Mouse (Mus musculus) MEL (cell line): ENCODE measurements at regions not wholly inside any gene's neighbourhood (a gene's known extent, or its start where the extent isn't known, plus 50 kb on each side); places are given as distances from the start of the nearest gene placed in this dataset.

Experiments used
- DNase-seq: peaks from one replicate; pipeline ENCODE4 v3.0.0; 2011; ENCODE audit warnings: low read depth, low spot score
- H3K27ac ChIP-seq: 2 replicates; pipeline ENCODE4 v1.5.1; 2012; ENCODE audit warnings: low read depth, mild to moderate bottlenecking, control low read depth, low read length, moderate library complexity; ENCODE audit not compliant: control insufficient read depth
- H3K27me3 ChIP-seq, 2 experiments: fragments of 150-350 bp in 1 of 2; sonication (generic) in 1 of 2; 2 replicates each; pipeline ENCODE4 v1.6.1; 2012; ENCODE audit warnings: low read length in 2 of 2, mild to moderate bottlenecking in 2 of 2, improper control_type of control experiment in 1 of 2, moderate library complexity in 1 of 2; ENCODE audit not compliant: insufficient read depth in 2 of 2, control insufficient read depth in 1 of 2
- H3K36me3 ChIP-seq, 2 experiments: 2 replicates each; pipeline ENCODE4 v1.6.1; 2012 to 2014; ENCODE audit warnings: low read length in 2 of 2, improper control_type of control experiment in 1 of 2, inconsistent platforms in 1 of 2, mild to moderate bottlenecking in 1 of 2; ENCODE audit not compliant: insufficient read depth in 2 of 2, control insufficient read depth in 1 of 2
- H3K4me1 ChIP-seq, 2 experiments: fragments of 150-350 bp in 1 of 2; sonication (generic) in 1 of 2; 2 replicates each; pipeline ENCODE4 v1.6.1; 2012; ENCODE audit warnings: low read length in 2 of 2, improper control_type of control experiment in 1 of 2, mild to moderate bottlenecking in 1 of 2; ENCODE audit not compliant: insufficient read depth in 2 of 2, control insufficient read depth in 1 of 2
- H3K4me3 ChIP-seq, 2 experiments: fragments of 150-350 bp in 1 of 2; sonication (generic) in 1 of 2; 2 replicates each; pipeline ENCODE4 v1.5.1; 2012; ENCODE audit warnings: low read depth in 2 of 2, low read length in 2 of 2, mild to moderate bottlenecking in 2 of 2, moderate library complexity in 2 of 2, control low read depth in 1 of 2, improper control_type of control experiment in 1 of 2; ENCODE audit not compliant: control insufficient read depth in 1 of 2, insufficient read depth in 1 of 2
- H3K79me2 ChIP-seq: 2 replicates; pipeline ENCODE4 v1.6.1; 2012; ENCODE audit warnings: mild to moderate bottlenecking, low read length, moderate library complexity; ENCODE audit not compliant: control insufficient read depth, poor library complexity, insufficient read depth
- H3K9ac ChIP-seq: 2 replicates; pipeline ENCODE4 v1.6.1; 2012; ENCODE audit warnings: low read depth, mild to moderate bottlenecking, control low read depth, low read length, moderate library complexity; ENCODE audit not compliant: control insufficient read depth, poor library complexity, severe bottlenecking
- H3K9me3 ChIP-seq: fragments of 150-350 bp; sonication (generic); replicated peaks from 2 replicates; pipeline ENCODE4 v1.6.1; 2012; ENCODE audit warnings: mild to moderate bottlenecking, low read length, improper control_type of control experiment, moderate library complexity; ENCODE audit not compliant: insufficient read depth
- BHLHE40 ChIP-seq: IDR thresholded peaks from 2 replicates; pipeline ENCODE4 v1.6.1; 2012; ENCODE audit warnings: low read depth, mild to moderate bottlenecking, inconsistent platforms, low read length, improper control_type of control experiment, borderline replicate concordance
- CHD1 ChIP-seq: IDR thresholded peaks from 2 replicates; pipeline ENCODE4 v1.6.1; 2012; ENCODE audit warnings: low read depth, mild to moderate bottlenecking, inconsistent platforms, low read length, improper control_type of control experiment
- CHD2 ChIP-seq: IDR thresholded peaks from 2 replicates; pipeline ENCODE4 v1.6.1; 2011; ENCODE audit warnings: low read length, improper control_type of control experiment
- CTCF ChIP-seq, 3 experiments: IDR thresholded peaks in 2 of 3; conservative IDR thresholded peaks in 1 of 3; 2 replicates each; pipeline ENCODE4 v1.5.1; 2011 to 2012; ENCODE audit warnings: low read length in 3 of 3, low read depth in 2 of 3, mild to moderate bottlenecking in 2 of 3, improper control_type of control experiment in 1 of 3, inconsistent platforms in 1 of 3, mixed read lengths in 1 of 3, moderate library complexity in 1 of 3; ENCODE audit not compliant: control insufficient read depth in 1 of 3, insufficient read depth in 1 of 3, poor library complexity in 1 of 3, severe bottlenecking in 1 of 3
- ELF1 ChIP-seq: IDR thresholded peaks from 2 replicates; pipeline ENCODE4 v1.6.1; 2014; ENCODE audit warnings: low read depth, mild to moderate bottlenecking, inconsistent platforms, low read length, improper control_type of control experiment, moderate library complexity
- EP300 ChIP-seq, 2 experiments: IDR thresholded peaks; 2 replicates each; pipeline ENCODE4 v1.6.1; 2011; ENCODE audit warnings: improper control_type of control experiment in 2 of 2, low read length in 2 of 2, low read depth in 1 of 2, mild to moderate bottlenecking in 1 of 2
- GATA1 ChIP-seq: IDR thresholded peaks from 2 replicates; pipeline ENCODE4 v1.6.1; 2011; ENCODE audit warnings: low read depth, low read length, improper control_type of control experiment
- HCFC1 ChIP-seq: IDR thresholded peaks from 2 replicates; pipeline ENCODE4 v1.6.1; 2012; ENCODE audit warnings: low read depth, mild to moderate bottlenecking, inconsistent platforms, low read length, improper control_type of control experiment, moderate library complexity
- JUND ChIP-seq: IDR thresholded peaks from 2 replicates; pipeline ENCODE4 v1.6.1; 2011; ENCODE audit warnings: low read depth, mild to moderate bottlenecking, improper control_type of control experiment, low read length
- KAT2A ChIP-seq: conservative IDR thresholded peaks from 2 replicates; pipeline ENCODE4 v1.6.1; 2012; ENCODE audit warnings: low read depth, low read length, improper control_type of control experiment, inconsistent platforms
- MAFK ChIP-seq: IDR thresholded peaks from 2 replicates; pipeline ENCODE4 v1.6.1; 2011; ENCODE audit warnings: low read depth, mild to moderate bottlenecking, low read length, improper control_type of control experiment, borderline replicate concordance
- MEF2A ChIP-seq: IDR thresholded peaks from 2 replicates; pipeline ENCODE4 v1.6.1; 2014; ENCODE audit warnings: low read depth, mild to moderate bottlenecking, inconsistent platforms, low read length, improper control_type of control experiment; ENCODE audit not compliant: poor library complexity, insufficient replicate concordance, severe bottlenecking; ENCODE audit errors: extremely low read depth
- MYB ChIP-seq: IDR thresholded peaks from 2 replicates; pipeline ENCODE4 v1.6.1; 2011; ENCODE audit warnings: mild to moderate bottlenecking, low read depth, low read length, improper control_type of control experiment
- MYC ChIP-seq: IDR thresholded peaks from 2 replicates; pipeline ENCODE4 v1.6.1; 2011; ENCODE audit warnings: low read depth, mild to moderate bottlenecking, low read length, improper control_type of control experiment, moderate library complexity
- NELFE ChIP-seq: IDR thresholded peaks from 2 replicates; pipeline ENCODE4 v1.6.1; 2011; ENCODE audit warnings: low read depth, low read length, improper control_type of control experiment
- POLR2A ChIP-seq, 2 experiments: IDR thresholded peaks; 2 replicates each; pipeline ENCODE4 v1.6.1; 2011 to 2012; ENCODE audit warnings: low read length in 2 of 2, mild to moderate bottlenecking in 2 of 2, control low read depth in 1 of 2, improper control_type of control experiment in 1 of 2, low read depth in 1 of 2, moderate library complexity in 1 of 2; ENCODE audit not compliant: control insufficient read depth in 1 of 2, insufficient read depth in 1 of 2, poor library complexity in 1 of 2
- RAD21 ChIP-seq: IDR thresholded peaks from 2 replicates; pipeline ENCODE4 v1.6.1; 2011; ENCODE audit warnings: mild to moderate bottlenecking, low read depth, low read length, improper control_type of control experiment
- RCOR1 ChIP-seq: IDR thresholded peaks from 2 replicates; pipeline ENCODE4 v1.6.1; 2012; ENCODE audit warnings: low read depth, mild to moderate bottlenecking, inconsistent platforms, low read length, improper control_type of control experiment
- SMC3 ChIP-seq: IDR thresholded peaks from 2 replicates; pipeline ENCODE4 v1.6.1; 2011; ENCODE audit warnings: low read depth, low read length, improper control_type of control experiment
- TAL1 ChIP-seq: IDR thresholded peaks from 2 replicates; pipeline ENCODE4 v1.6.1; 2012; ENCODE audit warnings: mild to moderate bottlenecking, inconsistent platforms, low read length, moderate library complexity, mixed read lengths
- TBP ChIP-seq: IDR thresholded peaks from 2 replicates; pipeline ENCODE4 v1.8.0; 2011; ENCODE audit warnings: low read depth, low read length, improper control_type of control experiment
- TCF12 ChIP-seq: IDR thresholded peaks from 2 replicates; pipeline ENCODE4 v1.6.1; 2014; ENCODE audit warnings: low read depth, mild to moderate bottlenecking, inconsistent platforms, low read length, improper control_type of control experiment, moderate library complexity
- UBTF ChIP-seq: IDR thresholded peaks from 2 replicates; pipeline ENCODE4 v1.6.1; 2012; ENCODE audit warnings: low read depth, mild to moderate bottlenecking, inconsistent platforms, low read length, improper control_type of control experiment, moderate library complexity, borderline replicate concordance; ENCODE audit not compliant: insufficient read depth
- USF1 ChIP-seq: IDR thresholded peaks from 2 replicates; pipeline ENCODE4 v1.6.1; 2014; ENCODE audit warnings: low read depth, mild to moderate bottlenecking, inconsistent platforms, low read length, improper control_type of control experiment, moderate library complexity
- USF2 ChIP-seq, 2 experiments: IDR thresholded peaks; 2 replicates each; pipeline ENCODE4 v1.6.1; 2011 to 2012; ENCODE audit warnings: improper control_type of control experiment in 2 of 2, low read length in 2 of 2, borderline replicate concordance in 1 of 2, inconsistent platforms in 1 of 2, low read depth in 1 of 2, mild to moderate bottlenecking in 1 of 2; ENCODE audit not compliant: insufficient read depth in 1 of 2
- ZKSCAN1 ChIP-seq: IDR thresholded peaks from 2 replicates; pipeline ENCODE4 v1.6.1; 2012; ENCODE audit warnings: low read depth, mild to moderate bottlenecking, inconsistent platforms, low read length, improper control_type of control experiment, moderate library complexity

DNA sequence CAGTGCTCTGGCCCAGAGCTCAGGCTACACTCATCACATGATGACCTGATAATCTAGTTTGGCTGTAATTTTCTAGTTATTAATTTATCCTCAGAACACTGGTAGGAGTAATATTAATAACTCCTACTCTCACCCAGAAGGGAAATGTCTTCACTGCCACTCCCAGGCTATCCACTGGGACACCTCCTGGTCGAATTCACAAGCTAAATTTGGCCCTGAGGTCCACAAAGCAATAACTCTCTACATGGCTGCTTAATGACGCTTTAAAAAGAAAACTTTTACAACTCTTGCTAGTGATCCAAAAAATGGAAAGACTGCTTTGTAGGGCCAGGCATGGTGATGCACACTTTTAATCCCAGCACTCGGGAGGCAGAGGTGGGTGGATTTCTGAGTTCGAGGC, 623.9 kb upstream of the Jmjd1c start:
- no peak for TF ChIP-seq CHD1
- TF ChIP-seq MYB = no peak
- no peak for TF ChIP-seq SMC3
- TF ChIP-seq USF1 = no peak
- TF ChIP-seq CTCF (IDR thresholded peaks at IDR 0.05 in 2 of 3, conservative IDR thresholded peaks at IDR 0.05 in 1 of 3; ENCODE audit: control insufficient read depth in 1 of 3, insufficient read depth in 1 of 3, low read depth in 2 of 3, low read length in 3 of 3, poor library complexity in 1 of 3, severe bottlenecking in 1 of 3) = no peak
- no peak for TF ChIP-seq MYC
- no peak for TF ChIP-seq TAL1
- TF ChIP-seq ZKSCAN1 = no peak
- no peak for TF ChIP-seq POLR2A (IDR thresholded peaks at IDR 0.05; ENCODE audit: control insufficient read depth in 1 of 2, insufficient read depth in 1 of 2, low read depth in 1 of 2, low read length in 2 of 2, poor library complexity in 1 of 2)
- no peak for TF ChIP-seq KAT2A
- TF ChIP-seq RAD21 = no peak
- TF ChIP-seq BHLHE40 = no peak
- TF ChIP-seq HCFC1 = no peak
- TF ChIP-seq CHD2 = no peak
- no peak for TF ChIP-seq ELF1
- no peak for TF ChIP-seq RCOR1
- no peak for TF ChIP-seq USF2 (IDR thresholded peaks at IDR 0.05; ENCODE audit: borderline replicate concordance in 1 of 2, insufficient read depth in 1 of 2, low read depth in 1 of 2, low read length in 2 of 2)
- Histone ChIP-seq H3K79me2 (no peaks in the 10 kb centered on the region), H3K9me3 (no peaks in the 10 kb centered on the region), H3K27me3 (no peaks in the 10 kb centered on the region), H3K4me3 (no peak overlapping the region), H3K9ac (no peak overlapping the region), H3K27ac (no peak overlapping the region), H3K36me3 (no peaks in the 10 kb centered on the region), H3K4me1 (no peaks in the 10 kb centered on the region)
- no peak for DNase-seq

DNA sequence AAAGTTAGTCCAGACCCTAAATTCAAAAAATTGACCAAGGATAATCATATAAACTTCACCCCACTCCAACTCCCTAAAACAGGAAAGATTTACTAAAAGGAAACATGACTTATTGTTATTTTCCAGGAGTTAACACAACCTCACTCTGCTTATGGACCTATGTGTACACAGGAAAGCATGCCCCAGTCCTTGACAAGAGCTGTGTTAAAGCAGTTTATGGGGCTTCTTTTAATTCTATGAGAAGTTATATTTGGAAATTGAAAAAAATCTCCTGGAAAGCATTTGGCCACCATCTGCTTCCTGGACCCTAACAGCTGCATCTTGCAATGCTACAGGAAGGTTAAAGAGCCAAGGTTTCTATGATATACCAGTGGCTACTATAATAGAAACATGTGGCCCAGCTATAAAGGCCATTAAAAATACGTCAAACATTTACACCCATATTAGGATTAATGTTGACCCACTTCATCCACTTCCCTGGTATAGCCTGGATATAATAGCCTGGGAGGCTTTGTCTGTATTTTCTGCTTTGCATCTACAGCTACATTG, 620.7 kb upstream of the Jmjd1c start:
- TF ChIP-seq USF2 (IDR thresholded peaks at IDR 0.05; ENCODE audit: borderline replicate concordance in 1 of 2, insufficient read depth in 1 of 2, low read depth in 1 of 2, low read length in 2 of 2) (no peak), MYC (no peak), TBP (no peak), JUND (no peak), GATA1 (no peak), RCOR1 (no peak), KAT2A (no peak), EP300 (IDR thresholded peaks at IDR 0.05; ENCODE audit: low read depth in 1 of 2, low read length in 2 of 2) (no peak), MEF2A (no peak), TCF12 (no peak), MAFK (no peak), TAL1 (no peak), NELFE (no peak), POLR2A (IDR thresholded peaks at IDR 0.05; ENCODE audit: control insufficient read depth in 1 of 2, insufficient read depth in 1 of 2, low read depth in 1 of 2, low read length in 2 of 2, poor library complexity in 1 of 2) (no peak), UBTF (no peak)
- TF ChIP-seq, all 39 proteins: peak for 0
- DNase-seq = no peak
- no peak overlapping the region for H3K27ac ChIP-seq
- no peaks in the 10 kb centered on the region for H3K79me2 ChIP-seq
- no peak overlapping the region for H3K9ac ChIP-seq
- no peaks in the 10 kb centered on the region for H3K4me1 ChIP-seq
- H3K9me3 ChIP-seq = no peaks in the 10 kb centered on the region
- H3K27me3 ChIP-seq = no peaks in the 10 kb centered on the region
- H3K36me3 ChIP-seq = no peaks in the 10 kb centered on the region
- H3K4me3 ChIP-seq = no peak overlapping the region
